Mouse (Mus musculus) intestine, postnatal 0 days (tissue): ENCODE results near the gene Inhbb. TPM values are rescaled to one million over a fixed set of nuclear protein-coding genes. Genes with fewer than 3 reads are reported as not detected.

Experiments
- ATAC-seq: fragments of 200-750 bp; cut with Nextera tagmentation; 2 replicates; pipeline ENCODE4 v1.8.0; 2017; ENCODE audit warnings: mild to moderate bottlenecking, moderate TSS enrichment, moderate library complexity
- H3K27ac ChIP-seq: fragments of 300-500 bp; sonication (generic); 2 replicates; pipeline ENCODE4 v1.5.1; 2014; ENCODE audit warnings: mild to moderate bottlenecking, low read depth, low read length, moderate library complexity
- H3K27me3 ChIP-seq: fragments of 300-500 bp; sonication (generic); replicated peaks from 2 replicates; pipeline ENCODE4 v1.6.1; 2014; ENCODE audit warnings: low read length, mixed read lengths; ENCODE audit not compliant: control insufficient read depth, insufficient read depth
- H3K36me3 ChIP-seq: fragments of 300-500 bp; sonication (generic); 2 replicates; pipeline ENCODE4 v1.6.1; 2014; ENCODE audit warnings: mild to moderate bottlenecking, moderate library complexity; ENCODE audit not compliant: control insufficient read depth, insufficient read depth
- H3K4me1 ChIP-seq: fragments of 300-500 bp; sonication (generic); replicated peaks from 2 replicates; pipeline ENCODE4 v1.6.1; 2014; ENCODE audit warnings: antibody characterized with exemption, low read length, mixed read lengths; ENCODE audit not compliant: control insufficient read depth, insufficient read depth
- H3K4me2 ChIP-seq: fragments of 300-500 bp; sonication (generic); replicated peaks from 2 replicates; pipeline ENCODE4 v1.6.1; 2014; ENCODE audit warnings: low read depth, mild to moderate bottlenecking, moderate library complexity
- H3K4me3 ChIP-seq: fragments of 300-500 bp; sonication (generic); 2 replicates; pipeline ENCODE4 v1.5.1; 2014; ENCODE audit warnings: low read depth, low read length
- H3K9ac ChIP-seq: fragments of 300-500 bp; sonication (generic); 2 replicates; pipeline ENCODE4 v1.6.1; 2014; ENCODE audit warnings: mild to moderate bottlenecking, low read depth, low read length
- H3K9me3 ChIP-seq: fragments of 300-500 bp; sonication (generic); 2 replicates; pipeline ENCODE4 v1.6.1; 2016; ENCODE audit warnings: mixed run types; ENCODE audit not compliant: control insufficient read depth
- CTCF ChIP-seq: sonication (generic); IDR thresholded peaks from 2 replicates; pipeline ENCODE4 v1.5.1; 2016; ENCODE audit warnings: low read depth, mild to moderate bottlenecking, control low read depth, antibody characterized with exemption, moderate library complexity
- WGBS: fragments of 180-500 bp; shearing (Covaris S2); extraction: QIAGEN DNeasy Blood & Tissue Kit; methylation state at CpG from one replicate; pipeline ENCODE4 v1.1.7; 2014; 5-methylcytosine and 5-hydroxymethylcytosine counted together
- polyA plus RNA-seq: library from polyadenylated mRNA; unstranded; fragments of >200 nt; fragmentation: Nextera tagmentation; extraction: Ambion mirVana; gene quantifications from 2 replicates; pipeline ENCODE4 v1.2.1, GENCODE M21; 2015

Gene Inhbb
- polyA plus RNA-seq, 1 experiment from 2014 or later = 0.20 TPM

DNA sequence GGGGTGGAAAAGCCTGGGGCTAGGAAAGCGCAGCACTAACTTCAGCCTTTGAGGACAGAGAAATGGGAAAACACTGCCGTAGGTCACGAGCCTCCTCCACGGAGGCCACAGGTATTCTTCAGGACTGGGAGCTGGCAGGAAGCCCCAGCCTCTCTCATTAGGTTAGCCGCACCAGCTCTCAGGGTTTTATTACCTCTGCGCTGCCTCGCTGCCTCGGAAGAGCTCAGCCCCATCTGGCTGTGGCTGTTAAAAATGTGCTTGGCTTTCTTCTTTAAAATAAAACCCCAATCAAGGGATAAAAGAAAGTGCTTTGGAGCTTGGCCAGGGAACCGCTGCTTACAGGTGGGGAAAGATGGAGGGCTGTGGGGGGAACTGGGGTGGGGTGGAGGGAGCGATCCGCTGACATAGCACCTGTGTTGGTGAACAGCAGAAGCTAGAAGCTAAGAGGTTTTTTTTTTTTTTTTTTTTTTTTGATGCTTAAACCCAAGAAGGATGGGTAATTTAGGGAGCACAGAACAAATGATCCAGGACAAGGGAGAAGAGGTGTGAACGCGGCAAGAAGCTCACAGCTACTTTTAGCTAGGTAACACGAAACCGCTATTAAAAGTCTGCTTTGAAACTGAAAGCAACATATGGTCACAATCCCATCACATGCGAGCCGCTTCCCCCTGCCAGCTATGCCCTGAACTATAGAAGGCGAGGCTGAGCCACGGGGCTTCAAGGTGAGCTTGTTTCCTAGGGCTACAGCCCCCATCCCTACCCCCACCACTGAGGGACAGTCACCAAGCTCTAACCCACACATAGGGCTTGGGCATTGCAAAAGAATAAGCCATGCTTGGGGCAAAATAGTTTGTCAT, 34.9 kb upstream of the Inhbb start:
- WGBS = 26% methylated on average over 19 of the region's 19 CpGs
- Histone ChIP-seq H3K27me3 (no peaks in the 10 kb centered on the region), H3K36me3 (no peaks in the 10 kb centered on the region), H3K4me3 (peak overlapping the region; percentile 17; the same call in 1 of the 2 replicates), H3K4me2 (peak overlapping the region; percentile 53), H3K9ac (no peak overlapping the region), H3K27ac (no peak overlapping the region), H3K9me3 (no peaks in the 10 kb centered on the region), H3K4me1 (no peaks in the 10 kb centered on the region)
- ATAC-seq = peak; percentile 20; the same call in 1 of the 2 replicates
- no peak for TF ChIP-seq CTCF

- Histone ChIP-seq H3K4me3 (no peak overlapping the region), H3K4me2 (no peak overlapping the region), H3K27me3 (no peaks in the 10 kb centered on the region), H3K36me3 (no peaks in the 10 kb centered on the region), H3K4me1 (no peaks in the 10 kb centered on the region), H3K9ac (no peak overlapping the region), H3K9me3 (no peaks in the 10 kb centered on the region), H3K27ac (no peak overlapping the region)
- WGBS = 48% methylated on average over 4 of the region's 4 CpGs
- ATAC-seq = no peak
- TF ChIP-seq CTCF = no peak
Measured at GRCm38 (mm10) chr1:119453731-119454130, 31.7 kb upstream of the Inhbb start.

- WGBS = 72% methylated on average over 10 of the region's 10 CpGs
- H3K27me3 ChIP-seq = no peaks in the 10 kb centered on the region
- no peak for ATAC-seq
Measured at GRCm38 (mm10) chr1:119451417-119451816, 29.4 kb upstream of the Inhbb start.

DNA sequence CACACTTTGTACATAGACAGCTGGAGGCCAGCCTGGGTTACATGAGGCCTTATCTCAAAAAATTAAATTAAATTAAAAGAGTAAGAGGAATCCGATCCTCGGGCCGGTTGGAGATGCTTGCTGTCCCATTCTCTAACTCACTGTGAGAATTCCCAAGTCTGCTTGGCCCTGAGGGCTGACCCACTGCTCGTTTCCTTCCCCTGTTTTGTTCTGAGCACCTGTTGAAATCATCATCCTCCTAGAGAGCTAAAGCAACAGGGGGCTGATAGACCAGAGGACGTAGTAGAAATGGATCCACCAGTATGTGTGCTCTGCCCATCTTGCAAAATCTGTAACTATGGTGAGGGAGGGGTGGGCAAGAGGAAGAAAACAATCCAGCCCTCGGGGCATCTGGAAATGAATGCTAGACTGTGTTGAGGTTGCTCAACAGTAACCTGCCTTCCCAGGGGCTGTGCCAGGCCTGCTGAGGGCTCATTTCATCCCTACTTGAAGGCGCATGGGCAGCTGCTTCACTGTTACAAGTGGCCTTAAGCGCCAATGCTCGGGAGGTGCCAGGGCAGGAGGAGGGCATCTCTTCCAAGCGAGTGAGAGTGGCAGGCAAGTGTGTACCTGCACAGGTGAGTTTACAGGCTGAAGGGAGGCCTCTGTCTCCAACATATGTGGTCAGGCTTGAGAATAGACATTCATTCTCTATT, 28.8 kb upstream of the Inhbb start:
- H3K4me3 ChIP-seq = no peak overlapping the region
- WGBS = 87% methylated on average over 10 of the region's 10 CpGs
- no peak for TF ChIP-seq CTCF
- H3K36me3 ChIP-seq = no peaks in the 10 kb centered on the region
- H3K9me3 ChIP-seq = no peaks in the 10 kb centered on the region
- H3K4me2 ChIP-seq = no peak overlapping the region
- no peak overlapping the region for H3K9ac ChIP-seq
- H3K27ac ChIP-seq = no peak overlapping the region
- ATAC-seq = no peak
- H3K27me3 ChIP-seq = no peaks in the 10 kb centered on the region
- no peaks in the 10 kb centered on the region for H3K4me1 ChIP-seq

More at GRCm38 (mm10) chr1:119451417-119451816, 29.4 kb upstream of the Inhbb start:
- Histone ChIP-seq H3K4me1 (no peaks in the 10 kb centered on the region), H3K27ac (no peak overlapping the region), H3K9me3 (no peaks in the 10 kb centered on the region), H3K4me3 (no peak overlapping the region), H3K4me2 (no peak overlapping the region), H3K36me3 (no peaks in the 10 kb centered on the region), H3K9ac (no peak overlapping the region)
- TF ChIP-seq CTCF = no peak

DNA sequence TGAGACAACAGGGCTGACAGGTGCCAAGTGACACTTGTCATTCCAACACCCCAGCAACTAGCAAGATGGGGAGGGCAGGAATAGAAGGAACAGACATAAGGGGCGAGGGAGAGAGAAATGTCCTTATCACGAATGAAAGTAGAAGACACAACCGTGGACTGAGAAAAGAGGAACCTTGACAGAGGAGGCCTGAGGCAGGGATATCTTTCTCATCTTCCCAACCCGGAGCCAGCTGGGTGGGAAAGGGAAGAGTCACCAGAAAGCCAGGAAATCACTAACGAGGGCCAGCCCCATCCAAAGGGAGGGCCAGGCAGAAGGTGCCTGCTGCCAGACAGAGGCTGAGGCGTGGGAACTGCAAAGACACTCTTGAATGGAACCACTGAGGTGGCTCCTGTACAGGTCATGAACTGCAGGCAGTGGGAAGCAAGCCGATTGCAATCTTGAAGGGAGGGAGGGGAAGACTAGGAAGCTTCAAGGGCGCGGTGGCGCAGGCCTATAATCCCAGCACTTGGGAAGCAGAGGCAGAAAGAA, 24.8 kb upstream of the Inhbb start:
- no peak for TF ChIP-seq CTCF
- Histone ChIP-seq H3K4me3 (no peak overlapping the region), H3K4me2 (no peak overlapping the region), H3K36me3 (no peaks in the 10 kb centered on the region), H3K27ac (no peak overlapping the region), H3K9me3 (no peaks in the 10 kb centered on the region), H3K9ac (no peak overlapping the region), H3K4me1 (no peaks in the 10 kb centered on the region), H3K27me3 (no peaks in the 10 kb centered on the region)
- 61% methylated on average over 10 of the region's 10 CpGs for WGBS
- no peak for ATAC-seq

DNA sequence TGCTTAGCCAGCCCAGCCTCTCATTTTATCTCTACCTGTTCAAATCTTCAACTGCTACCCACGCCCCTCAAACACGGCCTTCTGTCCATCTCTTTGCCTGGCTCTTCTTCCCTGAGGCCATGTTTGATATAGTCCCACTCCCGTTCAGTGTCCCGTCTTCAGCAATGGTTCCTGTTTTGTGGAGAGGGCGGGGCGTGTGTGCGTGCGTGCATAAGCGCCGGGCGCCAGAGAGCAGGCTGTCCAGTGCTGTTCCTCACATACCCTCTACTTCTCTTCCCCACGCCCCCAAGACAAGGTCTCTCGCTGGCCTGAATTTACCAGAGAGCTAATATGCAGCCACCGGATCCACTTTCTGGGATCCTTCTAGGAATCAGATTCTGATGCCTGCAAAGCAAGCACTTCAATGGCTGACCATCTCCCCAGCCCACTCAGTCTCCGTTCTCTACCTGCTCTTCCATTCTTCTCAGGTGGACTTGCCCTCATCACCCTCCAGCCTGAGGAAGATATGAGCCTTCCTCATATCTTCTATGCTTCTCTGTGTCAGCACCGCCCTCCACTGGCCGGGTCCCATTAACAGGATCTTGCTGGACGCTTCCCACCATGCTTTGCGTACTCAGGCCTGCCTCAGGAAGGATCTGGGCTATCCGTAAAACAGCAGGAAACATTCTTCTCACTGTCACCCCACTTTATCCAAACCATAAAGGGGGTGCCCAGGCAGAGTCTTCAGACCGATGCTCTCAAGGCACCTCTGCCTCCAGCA, 21.7 kb upstream of the Inhbb start:
- Histone ChIP-seq H3K27ac (no peak overlapping the region), H3K9me3 (no peaks in the 10 kb centered on the region), H3K27me3 (no peaks in the 10 kb centered on the region), H3K9ac (no peak overlapping the region), H3K4me1 (no peaks in the 10 kb centered on the region), H3K4me2 (no peak overlapping the region), H3K4me3 (no peak overlapping the region), H3K36me3 (no peaks in the 10 kb centered on the region)
- no peak for ATAC-seq
- 83% methylated on average over 21 of the region's 21 CpGs for WGBS
- TF ChIP-seq CTCF = peak; percentile 24
